Mouse (Mus musculus) cortical plate, adult 2 months (tissue): ENCODE measurements around the gene Klk1b22. TPM values are rescaled to one million over a fixed set of nuclear protein-coding genes. Genes with fewer than 3 reads are reported as not detected.
"Not testable (repeated sequence)": the region's sequence is repeated elsewhere in the genome, so short reads cannot be mapped to it uniquely, and the experiment has no call there.

Source experiments
- H3K27ac ChIP-seq: fragments of 200-500 bp; 2 replicates; pipeline ENCODE4 v1.5.1; 2012; ENCODE audit warnings: low read length, control low read depth, inconsistent platforms; ENCODE audit not compliant: insufficient read depth
- H3K4me1 ChIP-seq: fragments of 200-500 bp; 2 replicates; pipeline ENCODE4 v1.6.1; 2011; ENCODE audit warnings: low read length; ENCODE audit not compliant: control insufficient read depth, insufficient read depth
- H3K4me3 ChIP-seq: fragments of 200-500 bp; 2 replicates; pipeline ENCODE4 v1.5.1; 2011; ENCODE audit warnings: mild to moderate bottlenecking, low read length, control low read depth; ENCODE audit not compliant: insufficient read depth
- CTCF ChIP-seq: fragments of 200-500 bp; IDR thresholded peaks from 2 replicates; pipeline ENCODE4 v1.5.1; 2011; ENCODE audit warnings: mild to moderate bottlenecking, control low read depth, low read length; ENCODE audit not compliant: insufficient read depth; ENCODE audit errors: extremely low read depth
- POLR2A ChIP-seq: fragments of 200-500 bp; IDR thresholded peaks from 2 replicates; pipeline ENCODE4 v1.6.1; 2011; ENCODE audit warnings: mild to moderate bottlenecking, low read length, control low read depth; ENCODE audit not compliant: insufficient read depth; ENCODE audit errors: extremely low read depth
- polyA plus RNA-seq: library from polyadenylated mRNA; depleted of rRNA; stranded (reverse); fragments of >200 nt; gene quantifications from 2 replicates; pipeline ENCODE4 v1.2.3, GENCODE M21; 2012; rRNA removed

Gene Klk1b22
- not detected in 2 replicates for polyA plus RNA-seq

- Histone ChIP-seq H3K4me1 (no peaks in the 10 kb centered on the region), H3K4me3 (no peak within 1 kb of the TSS), H3K27ac (no peak within 1 kb of the TSS)
- TF ChIP-seq POLR2A: no peak
- no peak for TF ChIP-seq CTCF
These were observed at the start of gene Klk1b22 for GRCm38 (mm10) chr7:44112373-44112772. Gene Klk1b22 (plus strand): TSS chr7:44112673.

GRCm38 (mm10) chr7:44072117-44072516, 40.4 kb upstream of the Klk1b22 start:
- H3K4me1 ChIP-seq: no peaks in the 10 kb centered on the region
- H3K4me3 ChIP-seq: no peak overlapping the region
- no peak overlapping the region for H3K27ac ChIP-seq
- TF ChIP-seq POLR2A (no peak), CTCF (no peak)

- H3K4me3 ChIP-seq: no peak overlapping the region
- TF ChIP-seq CTCF: no peak
- no peak for TF ChIP-seq POLR2A
These were observed 34.8 kb upstream of the Klk1b22 start for GRCm38 (mm10) chr7:44077703-44078102.

GRCm38 (mm10) chr7:44096111-44096510, 16.4 kb upstream of the Klk1b22 start:
- H3K4me3 ChIP-seq: no peak overlapping the region
- no peak overlapping the region for H3K27ac ChIP-seq
- no peaks in the 10 kb centered on the region for H3K4me1 ChIP-seq
- no peak for TF ChIP-seq CTCF
- TF ChIP-seq POLR2A: no peak

More at GRCm38 (mm10) chr7:44077703-44078102, 34.8 kb upstream of the Klk1b22 start:
- H3K4me1 ChIP-seq: no peaks in the 10 kb centered on the region
- no peak overlapping the region for H3K27ac ChIP-seq

GRCm38 (mm10) chr7:44102028-44102427, 10.4 kb upstream of the Klk1b22 start, which contains the start of gene Klk1b21:
Gene Klk1b21 (plus strand): TSS chr7:44102328.
- H3K27ac ChIP-seq, H3K4me1 ChIP-seq, H3K4me3 ChIP-seq: not testable (repeated sequence)

- no peaks in the 10 kb centered on the region for H3K4me1 ChIP-seq
- TF ChIP-seq POLR2A: no peak
- no peak for TF ChIP-seq CTCF
- no peak overlapping the region for H3K27ac ChIP-seq
- no peak overlapping the region for H3K4me3 ChIP-seq
These were observed 11.0 kb downstream of the Klk1b22 start for GRCm38 (mm10) chr7:44123445-44123844.

- Histone ChIP-seq H3K27ac (no peak within 1 kb of the TSS), H3K4me1 (no peaks in the 10 kb centered on the region), H3K4me3 (no peak within 1 kb of the TSS)
- TF ChIP-seq CTCF: no peak
- TF ChIP-seq POLR2A: no peak
These were observed 24.0 kb downstream of the Klk1b22 start, which contains the start of gene Klk1b16 for GRCm38 (mm10) chr7:44136467-44136866. Gene Klk1b16 (plus strand): TSS chr7:44136767.

Other genes with a start within 250 kb of the Klk1b22 start
- gene Klk4, start 231.5 kb upstream of the Klk1b22 start, polyA plus RNA-seq: not detected in 2 replicates
- not detected in 2 replicates for gene Klk15, start 178.9 kb upstream of the Klk1b22 start, polyA plus RNA-seq
- not detected in 2 replicates for gene Klk1b8, start 162.0 kb upstream of the Klk1b22 start, polyA plus RNA-seq
- gene Klk1b1, start 145.9 kb upstream of the Klk1b22 start, polyA plus RNA-seq: not detected in 2 replicates
- not detected in 2 replicates for gene Klk1b9, start 136.6 kb upstream of the Klk1b22 start, polyA plus RNA-seq
- not detected in 2 replicates for gene Klk1b11, start 116.8 kb upstream of the Klk1b22 start, polyA plus RNA-seq
- gene Klk1b26, start 100.5 kb upstream of the Klk1b22 start, polyA plus RNA-seq: not detected in 2 replicates
- not detected in 2 replicates for gene Klk1b27, start 60.4 kb upstream of the Klk1b22 start, polyA plus RNA-seq
- not detected in 2 replicates for gene Klk1b21, start 10.3 kb upstream of the Klk1b22 start, polyA plus RNA-seq
- gene Klk1b16, start 24.1 kb downstream of the Klk1b22 start, polyA plus RNA-seq: not detected in 2 replicates
- gene Klk1b24, start 75.6 kb downstream of the Klk1b22 start, polyA plus RNA-seq: not detected in 2 replicates
- gene Klk1b3, start 85.5 kb downstream of the Klk1b22 start, polyA plus RNA-seq: 0.13 and 0.15 TPM in 2 replicates
- not detected in 2 replicates for gene Klk1b4, start 94.8 kb downstream of the Klk1b22 start, polyA plus RNA-seq
- gene Klk1b5, start 103.3 kb downstream of the Klk1b22 start, polyA plus RNA-seq: not detected in 2 replicates
- gene Klk1, start 112.7 kb downstream of the Klk1b22 start, polyA plus RNA-seq: not detected in 2 replicates
- gene Gm36864, start 123.5 kb downstream of the Klk1b22 start, polyA plus RNA-seq: not detected in 2 replicates
- gene 1700028J19Rik, start 134.0 kb downstream of the Klk1b22 start, polyA plus RNA-seq: 2.3 and 2.9 TPM in 2 replicates
- 105 TPM in 2 replicates for gene 2410002F23Rik, start 134.0 kb downstream of the Klk1b22 start, polyA plus RNA-seq
- gene Acp4, start 144.7 kb downstream of the Klk1b22 start, polyA plus RNA-seq: not detected in 2 replicates
- not detected in 2 replicates for gene Gm15517, start 148.8 kb downstream of the Klk1b22 start, polyA plus RNA-seq
- gene Clec11a, start 194.2 kb downstream of the Klk1b22 start, polyA plus RNA-seq: 5.4 and 5.6 TPM in 2 replicates
- gene Shank1, start 197.6 kb downstream of the Klk1b22 start, polyA plus RNA-seq: 106 and 113 TPM in 2 replicates